Mouse (Mus musculus) heart, adult 9 months (tissue): ENCODE measurements at regions not wholly inside any gene's neighbourhood (a gene's known extent, or its start where the extent isn't known, plus 50 kb on each side); places are given as distances from the start of the nearest gene placed in this dataset.

ENCODE experiments used
- DNase-seq, 2 experiments: peaks; one replicate each; pipeline ENCODE4 v3.0.0; 2022; ENCODE audit warnings: low spot score in 2 of 2

GRCm38 (mm10) chrX:129272135-129272534 lies 477.4 kb upstream of the Diaph2 start:
- no peak for DNase-seq

GRCm38 (mm10) chrX:129303987-129304386 lies 445.6 kb upstream of the Diaph2 start:
- peak; percentile 3 for DNase-seq

GRCm38 (mm10) chrX:129309380-129309779 lies 440.2 kb upstream of the Diaph2 start:
- DNase-seq, result no peak

GRCm38 (mm10) chrX:129329441-129329840 lies 420.1 kb upstream of the Diaph2 start:
- DNase-seq, result no peak

GRCm38 (mm10) chrX:129332810-129333209 lies 416.7 kb upstream of the Diaph2 start:
- peak in 1 of 2 experiments; percentile 21 for DNase-seq
